Comparison of ENCODE assay signal across 8 mouse cellular contexts in the genomic region with DNA sequence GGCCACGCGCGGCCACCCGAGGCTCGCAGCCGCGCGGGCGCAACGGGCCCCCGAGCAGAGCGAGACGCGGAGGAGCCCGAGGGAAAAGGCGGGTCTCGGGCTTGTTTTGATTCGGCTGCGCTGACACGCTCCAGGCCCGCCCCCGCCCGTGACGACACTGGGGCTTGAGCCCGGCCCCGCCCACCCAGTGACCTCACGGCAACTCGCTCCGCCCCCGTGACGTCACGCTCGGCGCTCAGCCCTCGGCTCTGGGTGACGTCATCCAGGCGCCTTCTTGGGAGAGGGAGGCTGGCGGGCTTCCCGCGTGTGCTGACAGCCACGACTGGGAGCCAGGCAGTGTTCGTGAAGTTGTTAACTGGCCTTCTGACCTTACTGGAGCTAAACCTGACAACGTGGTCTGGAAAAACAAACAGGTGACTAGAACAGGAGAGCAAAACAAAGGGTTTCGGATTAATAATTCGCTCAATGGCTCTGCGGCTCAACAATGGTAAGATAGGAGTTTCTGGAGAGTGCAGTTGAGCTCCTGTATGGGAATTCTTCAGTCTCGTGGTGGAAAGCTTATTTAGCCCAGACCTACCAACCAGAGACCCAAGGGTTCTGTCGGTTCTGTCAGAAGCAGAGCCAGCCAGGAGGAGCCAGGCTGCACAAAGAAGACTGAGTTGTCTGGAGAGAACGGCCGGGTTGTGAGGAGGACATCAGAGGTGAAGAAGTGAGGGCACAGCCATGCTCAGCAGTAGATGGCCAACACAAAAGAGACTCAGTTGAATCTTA. TPM values are rescaled to one million over a fixed set of nuclear protein-coding genes. Genes with fewer than 3 reads are reported as not detected.
DNase-seq lines count a peak whose midpoint lies in the region; ATAC-seq lines count a peak whose summit lies in the region.

A gene (minus strand): TSS at position 108 of the 771 bp plus-strand sequence.

- no peaks in the 10 kb centered on the region for H3K36me3 ChIP-seq in intestine, embryonic 14.5 days (ENCODE audit: control insufficient read depth, insufficient read depth, low read length)

- H3K9me3 ChIP-seq in intestine, embryonic 14.5 days (ENCODE audit: control insufficient read depth, low read length) = no peaks in the 10 kb centered on the region

- WGBS in intestine, embryonic 14.5 days = 9% methylated on average over 39 of the region's 50 CpGs

- peak within 1 kb of the TSS; percentile 82 for H3K4me3 ChIP-seq in intestine, embryonic 14.5 days (ENCODE audit: low read depth, low read length)

- intact Hi-C loops in left cerebral cortex, postnatal 14 days (cut with DNase I) = loop anchor here (5.0 kb wide), 1 partner anchor 74 kb away; a partner anchor contains a TSS

- peak within 1 kb of the TSS; percentile 57 for H3K4me2 ChIP-seq in intestine, embryonic 14.5 days (ENCODE audit: low read length)

- H3K4me1 ChIP-seq in intestine, embryonic 14.5 days (replicated peaks; ENCODE audit: control insufficient read depth, insufficient read depth, low read length) = peaks cover 7% of the 10 kb centered on the region

- peak; percentile 94 for ATAC-seq in intestine, embryonic 14.5 days (replicated peaks; ENCODE audit: low FRiP score, low TSS enrichment, low read depth)

- H3K27me3 ChIP-seq in intestine, embryonic 14.5 days (replicated peaks; ENCODE audit: control insufficient read depth, insufficient read depth, low read length) = no peaks in the 10 kb centered on the region

- peak within 1 kb of the TSS; percentile 89 for H3K27ac ChIP-seq in intestine, embryonic 14.5 days (ENCODE audit: low read depth)

- peak within 1 kb of the TSS; percentile 92 for H3K9ac ChIP-seq in intestine, embryonic 14.5 days (ENCODE audit: low read length)

- peak; percentile 88 to 96 for DNase-seq in adrenal gland, adult (ENCODE audit: inconsistent age in 2 of 2, low spot score in 1 of 2)
- DNase-seq in embryo, embryonic 10.5 days (ENCODE audit: low spot score) = peak; percentile 93
- DNase-seq in gastrocnemius, postnatal 25 days = peak; percentile 85
- peak; percentile 96 for DNase-seq in intestine, embryonic 14.5 days (ENCODE audit: low spot score)
- peak; percentile 88 to 93 for DNase-seq in left cerebral cortex, postnatal 14 days (ENCODE audit: low spot score in 2 of 2)
- peak; percentile 97 for DNase-seq in mesoderm, embryonic 11.5 days (ENCODE audit: low read depth, low spot score)
- DNase-seq in right cerebral cortex, postnatal 36 days (ENCODE audit: low spot score in 2 of 2) = peak; percentile 83 to 84
- DNase-seq in yolk sac, embryonic 10.5 days (ENCODE audit: low spot score) = peak; percentile 92

RNA-seq across cellular contexts. Expression of the gene that starts here (rescaled TPM):
- total RNA-seq in gastrocnemius, postnatal 25 days (2021) = 10 to 100 TPM; 12.6 to 15.6 TPM
- 4.2 and 5.2 TPM in 2 replicates for polyA plus RNA-seq in intestine, embryonic 14.5 days (2014; fragmentation: Nextera tagmentation; extraction: Ambion mirVana)
- 10 to 100 TPM; 25.2 to 29.1 TPM for total RNA-seq in left cerebral cortex, postnatal 14 days (2021)

Comparison
In these comparisons a context has a peak if more than half of its experiments do, and no peak if none do; other contexts are left out.
1. Peak in every context shown above with its lines: DNase-seq, ATAC-seq, H3K4me3 ChIP-seq and H3K27ac ChIP-seq.